Mouse (Mus musculus): Measurements from ENCODE around the gene Thra. TPM values are rescaled to one million over a fixed set of nuclear protein-coding genes. Genes with fewer than 3 reads are reported as not detected.

Thra gene
- polyA plus RNA-seq, 1 experiment, result 28.1 TPM

DNA sequence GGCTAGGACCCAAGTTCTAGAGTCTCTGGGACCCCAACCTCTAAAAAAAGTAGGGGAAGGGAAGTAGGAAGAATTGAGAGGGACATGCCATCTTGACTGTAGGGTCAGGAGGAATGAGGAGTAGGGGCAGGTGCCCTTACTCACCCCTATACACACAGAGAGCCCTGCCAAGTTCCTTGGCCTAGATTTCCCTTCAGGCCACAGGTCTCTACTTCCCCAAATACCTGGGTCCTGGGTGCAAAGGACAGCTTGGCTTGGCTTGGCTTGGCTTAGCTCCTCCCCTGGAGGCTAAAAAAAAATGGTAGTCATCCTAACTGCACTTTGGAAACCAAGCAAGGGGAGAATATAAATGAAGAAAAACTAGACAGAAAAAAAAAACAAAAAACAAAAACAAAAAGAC lies 24.3 kb downstream of the Thra start:
- H3K4me3 ChIP-seq (ENCODE audit: insufficient read depth, poor library complexity, severe bottlenecking), result no peak overlapping the region
- H3ac ChIP-seq (ENCODE audit: control insufficient read depth, insufficient read length, low read depth), result no peak overlapping the region
- no peaks in the 10 kb centered on the region for H3K79me2 ChIP-seq (ENCODE audit: control insufficient read depth, insufficient read depth)
- no peaks in the 10 kb centered on the region for H3K27me3 ChIP-seq (ENCODE audit: control insufficient read depth, insufficient read depth, insufficient read length)
- no peak for TF ChIP-seq MAX (IDR thresholded peaks at IDR 0.05)
- TF ChIP-seq USF1 (IDR thresholded peaks at IDR 0.05; ENCODE audit: low read depth), result no peak
- no peak for TF ChIP-seq MYOG (IDR thresholded peaks at IDR 0.05; ENCODE audit: control insufficient read depth, extremely low read depth, insufficient read length)
- TF ChIP-seq CTCF (IDR thresholded peaks at IDR 0.05; ENCODE audit: control insufficient read depth, insufficient read depth, insufficient read length), result no peak
- peaks cover 18% of the 10 kb centered on the region for H3K36me3 ChIP-seq (ENCODE audit: control insufficient read depth, insufficient read depth)
- H3K79me3 ChIP-seq (ENCODE audit: low read depth), result no peaks in the 10 kb centered on the region

DNA sequence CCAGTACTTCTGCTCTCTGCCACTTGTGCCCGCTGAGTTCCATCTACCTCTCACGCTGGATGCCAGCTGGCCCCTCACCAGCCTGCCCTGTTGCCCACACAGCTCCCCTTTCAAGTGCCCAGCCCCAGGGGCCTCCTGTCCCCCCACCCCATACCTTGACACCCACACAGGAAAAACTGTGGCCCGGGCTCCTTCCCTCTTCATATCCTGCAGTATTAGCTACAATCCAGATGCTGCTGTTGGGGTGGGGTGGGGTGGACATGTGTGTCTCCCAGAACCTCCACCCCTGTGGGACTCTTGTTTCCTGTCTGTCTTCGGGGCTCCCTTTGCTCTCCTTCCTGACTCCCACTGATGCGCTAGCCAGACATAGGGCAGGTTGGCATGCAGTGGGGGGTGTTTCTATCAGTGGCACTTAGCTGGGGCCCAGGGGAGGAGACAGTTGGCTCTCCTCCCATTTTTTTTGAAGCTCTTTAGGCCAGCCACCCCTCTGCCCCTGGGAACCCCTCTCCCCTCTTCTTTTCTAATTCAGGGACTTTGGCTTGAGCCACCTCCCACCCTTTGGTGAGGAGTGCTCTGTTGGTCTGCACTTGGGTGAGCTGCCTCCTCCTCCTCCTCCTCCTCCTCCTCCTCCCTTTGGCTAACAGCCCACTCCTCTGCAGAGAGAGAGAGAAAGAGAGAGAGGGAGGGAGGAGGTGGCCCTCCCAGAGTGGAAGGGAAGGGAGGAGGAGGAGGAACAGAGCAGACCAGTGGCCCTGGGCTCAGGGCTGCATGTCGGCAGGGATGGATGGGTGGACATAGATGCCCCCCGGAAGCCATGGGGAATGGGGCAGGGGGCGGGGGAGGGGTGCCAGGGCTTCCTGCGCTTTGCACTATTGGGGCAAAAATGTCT lies 25.2 kb downstream of the Thra start:
- Histone ChIP-seq H3K27me3 (ENCODE audit: control insufficient read depth, insufficient read depth, insufficient read length) (no peaks in the 10 kb centered on the region), H3K36me3 (ENCODE audit: control insufficient read depth, insufficient read depth) (peaks cover 27% of the 10 kb centered on the region), H3K4me3 (ENCODE audit: insufficient read depth, poor library complexity, severe bottlenecking) (no peak overlapping the region), H3K79me2 (ENCODE audit: control insufficient read depth, insufficient read depth) (no peaks in the 10 kb centered on the region), H3K79me3 (ENCODE audit: low read depth) (no peaks in the 10 kb centered on the region), H3ac (ENCODE audit: control insufficient read depth, insufficient read length, low read depth) (no peak overlapping the region)
- TF ChIP-seq MYOD1 (IDR thresholded peaks at IDR 0.05; ENCODE audit: control insufficient read depth, insufficient read length, low read depth) (no peak), MAX (IDR thresholded peaks at IDR 0.05) (no peak), USF1 (IDR thresholded peaks at IDR 0.05; ENCODE audit: low read depth) (no peak)

DNA sequence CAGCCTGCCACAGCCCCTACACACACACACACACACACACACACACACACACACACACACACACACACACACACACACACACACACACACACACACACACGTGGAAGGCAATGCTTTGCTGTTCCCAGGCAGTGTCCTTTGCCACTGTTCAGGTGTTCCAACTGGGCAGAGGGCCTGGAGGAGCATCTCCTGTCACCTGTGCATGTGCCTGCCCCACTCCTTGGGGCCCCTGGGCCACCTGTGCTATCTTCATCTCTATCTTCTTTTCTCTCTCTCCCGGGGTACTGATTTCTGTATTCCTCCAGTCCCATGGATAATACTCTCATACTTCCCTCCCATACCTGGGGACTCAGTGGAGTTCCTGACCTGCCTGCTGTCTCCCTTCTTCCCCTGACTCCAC lies 25.9 kb downstream of the Thra start:
- Histone ChIP-seq H3K36me3 (ENCODE audit: control insufficient read depth, insufficient read depth) (peaks cover 34% of the 10 kb centered on the region), H3K27me3 (ENCODE audit: control insufficient read depth, insufficient read depth, insufficient read length) (no peaks in the 10 kb centered on the region)
- TF ChIP-seq CTCF (IDR thresholded peaks at IDR 0.05; ENCODE audit: control insufficient read depth, insufficient read depth, insufficient read length), result no peak
- TF ChIP-seq MYOD1 (IDR thresholded peaks at IDR 0.05; ENCODE audit: control insufficient read depth, insufficient read length, low read depth), result no peak
- no peak for TF ChIP-seq USF1 (IDR thresholded peaks at IDR 0.05; ENCODE audit: low read depth)
- no peak for TF ChIP-seq MAX (IDR thresholded peaks at IDR 0.05)
- no peak for TF ChIP-seq MYOG (IDR thresholded peaks at IDR 0.05; ENCODE audit: control insufficient read depth, extremely low read depth, insufficient read length)
- no peak for TF ChIP-seq FOSL1 (IDR thresholded peaks at IDR 0.05; ENCODE audit: insufficient read depth, low read length, poor library complexity, severe bottlenecking)
- TF ChIP-seq CEBPB (IDR thresholded peaks at IDR 0.05; ENCODE audit: low read depth), result no peak

DNA sequence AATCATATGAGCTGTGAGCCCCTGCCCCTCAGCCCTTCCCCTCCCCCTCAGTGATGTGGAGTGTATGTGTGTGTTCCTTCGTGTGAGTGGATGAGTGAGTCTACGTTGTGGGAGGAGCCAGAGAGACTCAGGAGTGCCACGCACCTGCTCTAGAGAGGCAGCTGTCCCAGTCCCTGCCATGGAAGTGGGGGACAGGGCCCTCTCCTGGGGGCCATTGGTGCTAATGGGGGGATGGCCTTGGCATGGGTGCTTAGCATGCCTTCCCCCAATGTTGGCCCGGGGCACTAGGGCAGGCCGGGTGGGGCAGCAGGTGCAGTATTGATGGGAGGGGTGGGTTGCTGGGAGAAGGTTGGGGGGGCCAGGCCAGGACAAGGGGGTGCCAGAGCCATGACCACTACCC lies 26.4 kb downstream of the Thra start:
- Histone ChIP-seq H3K79me3 (ENCODE audit: low read depth) (peaks cover 6% of the 10 kb centered on the region), H3ac (ENCODE audit: control insufficient read depth, insufficient read length, low read depth) (no peak overlapping the region), H3K36me3 (ENCODE audit: control insufficient read depth, insufficient read depth) (peaks cover 39% of the 10 kb centered on the region), H3K27me3 (ENCODE audit: control insufficient read depth, insufficient read depth, insufficient read length) (no peaks in the 10 kb centered on the region), H3K4me3 (ENCODE audit: insufficient read depth, poor library complexity, severe bottlenecking) (no peak overlapping the region), H3K79me2 (ENCODE audit: control insufficient read depth, insufficient read depth) (peaks cover 7% of the 10 kb centered on the region)
- TF ChIP-seq MAX (IDR thresholded peaks at IDR 0.05) (no peak), MYOG (IDR thresholded peaks at IDR 0.05; ENCODE audit: control insufficient read depth, extremely low read depth, insufficient read length) (no peak), MYOD1 (IDR thresholded peaks at IDR 0.05; ENCODE audit: control insufficient read depth, insufficient read length, low read depth) (no peak), CTCF (IDR thresholded peaks at IDR 0.05; ENCODE audit: control insufficient read depth, insufficient read depth, insufficient read length) (no peak), USF1 (IDR thresholded peaks at IDR 0.05; ENCODE audit: low read depth) (no peak), FOSL1 (IDR thresholded peaks at IDR 0.05; ENCODE audit: insufficient read depth, low read length, poor library complexity, severe bottlenecking) (no peak), CEBPB (IDR thresholded peaks at IDR 0.05; ENCODE audit: low read depth) (no peak)

More for the DNA sequence above, 25.9 kb downstream of the Thra start:
- peaks cover 2% of the 10 kb centered on the region for H3K79me2 ChIP-seq (ENCODE audit: control insufficient read depth, insufficient read depth)
- H3K79me3 ChIP-seq (ENCODE audit: low read depth), result peaks cover 2% of the 10 kb centered on the region
- H3ac ChIP-seq (ENCODE audit: control insufficient read depth, insufficient read length, low read depth), result no peak overlapping the region
- no peak overlapping the region for H3K4me3 ChIP-seq (ENCODE audit: insufficient read depth, poor library complexity, severe bottlenecking)

DNA sequence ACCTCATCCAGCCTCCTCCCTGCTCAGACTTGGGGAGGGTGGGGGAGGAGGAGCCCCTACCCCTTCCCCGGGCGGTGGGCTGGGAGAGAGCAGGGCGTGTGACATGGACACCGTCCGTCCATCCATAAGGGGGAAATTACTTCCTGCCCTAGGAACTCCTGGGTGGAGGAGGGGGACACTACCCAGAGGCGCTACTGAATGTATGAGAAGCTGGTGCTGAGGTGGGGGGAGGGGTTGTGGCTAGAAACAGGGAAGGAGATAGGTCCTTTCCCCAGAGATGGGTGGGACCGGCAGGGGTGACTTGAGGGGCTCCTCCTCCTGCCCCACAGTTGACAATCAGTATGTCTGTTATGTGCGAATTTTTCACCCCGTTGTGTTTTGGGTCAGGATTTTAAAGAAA lies 26.8 kb downstream of the Thra start:
- TF ChIP-seq CEBPB (IDR thresholded peaks at IDR 0.05; ENCODE audit: low read depth) (no peak), CTCF (IDR thresholded peaks at IDR 0.05; ENCODE audit: control insufficient read depth, insufficient read depth, insufficient read length) (no peak), USF1 (IDR thresholded peaks at IDR 0.05; ENCODE audit: low read depth) (no peak), FOSL1 (IDR thresholded peaks at IDR 0.05; ENCODE audit: insufficient read depth, low read length, poor library complexity, severe bottlenecking) (no peak), MYOD1 (IDR thresholded peaks at IDR 0.05; ENCODE audit: control insufficient read depth, insufficient read length, low read depth) (no peak), MYOG (IDR thresholded peaks at IDR 0.05; ENCODE audit: control insufficient read depth, extremely low read depth, insufficient read length) (no peak), MAX (IDR thresholded peaks at IDR 0.05) (no peak)
- Histone ChIP-seq H3K27me3 (ENCODE audit: control insufficient read depth, insufficient read depth, insufficient read length) (no peaks in the 10 kb centered on the region), H3K79me3 (ENCODE audit: low read depth) (peaks cover 6% of the 10 kb centered on the region), H3K4me3 (ENCODE audit: insufficient read depth, poor library complexity, severe bottlenecking) (no peak overlapping the region), H3K36me3 (ENCODE audit: control insufficient read depth, insufficient read depth) (peaks cover 41% of the 10 kb centered on the region), H3ac (ENCODE audit: control insufficient read depth, insufficient read length, low read depth) (no peak overlapping the region), H3K79me2 (ENCODE audit: control insufficient read depth, insufficient read depth) (peaks cover 11% of the 10 kb centered on the region)

DNA sequence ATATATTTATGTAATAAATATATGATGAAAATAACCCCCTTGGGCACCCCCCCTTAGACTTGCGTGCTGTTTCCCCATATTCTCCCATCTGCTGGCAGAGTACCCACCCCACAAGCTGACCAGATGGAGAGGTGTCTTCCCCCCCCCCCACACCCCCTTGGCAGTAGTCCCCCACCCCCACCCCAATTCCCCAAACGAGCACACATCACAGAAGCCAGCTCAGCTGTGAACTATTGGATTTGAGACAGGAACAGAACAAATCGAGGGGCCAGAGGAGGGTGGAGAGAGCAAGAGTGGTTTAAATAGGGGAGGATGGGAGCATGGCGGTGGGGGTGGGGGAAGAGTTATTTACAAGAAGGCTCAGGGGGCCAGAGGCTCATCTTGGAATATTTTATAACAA lies 27.3 kb downstream of the Thra start:
- H3K4me3 ChIP-seq (ENCODE audit: insufficient read depth, poor library complexity, severe bottlenecking), result no peak overlapping the region
- peaks cover 13% of the 10 kb centered on the region for H3K79me2 ChIP-seq (ENCODE audit: control insufficient read depth, insufficient read depth)
- no peak for TF ChIP-seq MYOG (IDR thresholded peaks at IDR 0.05; ENCODE audit: control insufficient read depth, extremely low read depth, insufficient read length)
- TF ChIP-seq MAX (IDR thresholded peaks at IDR 0.05), result no peak
- no peak for TF ChIP-seq CEBPB (IDR thresholded peaks at IDR 0.05; ENCODE audit: low read depth)
- TF ChIP-seq CTCF (IDR thresholded peaks at IDR 0.05; ENCODE audit: control insufficient read depth, insufficient read depth, insufficient read length), result no peak
- TF ChIP-seq MYOD1 (IDR thresholded peaks at IDR 0.05; ENCODE audit: control insufficient read depth, insufficient read length, low read depth), result no peak
- no peak for TF ChIP-seq FOSL1 (IDR thresholded peaks at IDR 0.05; ENCODE audit: insufficient read depth, low read length, poor library complexity, severe bottlenecking)
- no peak for TF ChIP-seq USF1 (IDR thresholded peaks at IDR 0.05; ENCODE audit: low read depth)
- H3K79me3 ChIP-seq (ENCODE audit: low read depth), result peaks cover 6% of the 10 kb centered on the region
- peaks cover 41% of the 10 kb centered on the region for H3K36me3 ChIP-seq (ENCODE audit: control insufficient read depth, insufficient read depth)
- H3ac ChIP-seq (ENCODE audit: control insufficient read depth, insufficient read length, low read depth), result no peak overlapping the region
- no peaks in the 10 kb centered on the region for H3K27me3 ChIP-seq (ENCODE audit: control insufficient read depth, insufficient read depth, insufficient read length)
